Mouse (Mus musculus) kidney, embryonic 15.5 days (tissue): ENCODE data around the gene Ubqln3. TPM values are rescaled to one million over a fixed set of nuclear protein-coding genes. Genes with fewer than 3 reads are reported as not detected.

Experiments
- ATAC-seq: fragments of 200-750 bp; cut with Nextera tagmentation; replicated peaks from 2 replicates; pipeline ENCODE4 v1.8.0; 2017; ENCODE audit warnings: moderate TSS enrichment; ENCODE audit not compliant: low FRiP score
- H3K27ac ChIP-seq: fragments of 300-500 bp; sonication (generic); 2 replicates; pipeline ENCODE4 v1.5.1; 2015; ENCODE audit warnings: mild to moderate bottlenecking, inconsistent platforms
- H3K27me3 ChIP-seq: fragments of 300-500 bp; sonication (generic); 2 replicates; pipeline ENCODE4 v1.6.1; 2015; ENCODE audit warnings: inconsistent platforms
- H3K36me3 ChIP-seq: fragments of 300-500 bp; sonication (generic); 2 replicates; pipeline ENCODE4 v1.6.1; 2015; ENCODE audit warnings: inconsistent platforms
- H3K4me1 ChIP-seq: fragments of 300-500 bp; sonication (generic); 2 replicates; pipeline ENCODE4 v1.6.1; 2015; ENCODE audit warnings: inconsistent platforms
- H3K4me2 ChIP-seq: fragments of 300-500 bp; sonication (generic); 2 replicates; pipeline ENCODE4 v1.6.1; 2015; ENCODE audit warnings: moderate library complexity, mild to moderate bottlenecking, inconsistent platforms
- H3K4me3 ChIP-seq: fragments of 300-500 bp; sonication (generic); replicated peaks from 2 replicates; pipeline ENCODE4 v1.5.1; 2015; ENCODE audit warnings: mild to moderate bottlenecking, inconsistent platforms
- H3K9ac ChIP-seq: fragments of 300-500 bp; sonication (generic); 2 replicates; pipeline ENCODE4 v1.6.1; 2015; ENCODE audit warnings: mild to moderate bottlenecking, inconsistent platforms
- H3K9me3 ChIP-seq: fragments of 300-500 bp; sonication (generic); replicated peaks from 2 replicates; pipeline ENCODE4 v1.6.1; 2016; ENCODE audit warnings: inconsistent platforms
- WGBS: fragments of 180-500 bp; shearing (Covaris S2); methylation state at CpG from one replicate; pipeline ENCODE4 v1.1.7; 2015; ENCODE audit warnings: mixed read lengths; 5-methylcytosine and 5-hydroxymethylcytosine counted together
- polyA plus RNA-seq: library from polyadenylated mRNA; unstranded; fragments of >200 nt; fragmentation: Nextera tagmentation; extraction: Ambion mirVana; gene quantifications from 2 replicates; pipeline ENCODE4 v1.2.1, GENCODE M21; 2015

Gene Ubqln3
- polyA plus RNA-seq, 1 experiment from 2014 or later = not detected

DNA sequence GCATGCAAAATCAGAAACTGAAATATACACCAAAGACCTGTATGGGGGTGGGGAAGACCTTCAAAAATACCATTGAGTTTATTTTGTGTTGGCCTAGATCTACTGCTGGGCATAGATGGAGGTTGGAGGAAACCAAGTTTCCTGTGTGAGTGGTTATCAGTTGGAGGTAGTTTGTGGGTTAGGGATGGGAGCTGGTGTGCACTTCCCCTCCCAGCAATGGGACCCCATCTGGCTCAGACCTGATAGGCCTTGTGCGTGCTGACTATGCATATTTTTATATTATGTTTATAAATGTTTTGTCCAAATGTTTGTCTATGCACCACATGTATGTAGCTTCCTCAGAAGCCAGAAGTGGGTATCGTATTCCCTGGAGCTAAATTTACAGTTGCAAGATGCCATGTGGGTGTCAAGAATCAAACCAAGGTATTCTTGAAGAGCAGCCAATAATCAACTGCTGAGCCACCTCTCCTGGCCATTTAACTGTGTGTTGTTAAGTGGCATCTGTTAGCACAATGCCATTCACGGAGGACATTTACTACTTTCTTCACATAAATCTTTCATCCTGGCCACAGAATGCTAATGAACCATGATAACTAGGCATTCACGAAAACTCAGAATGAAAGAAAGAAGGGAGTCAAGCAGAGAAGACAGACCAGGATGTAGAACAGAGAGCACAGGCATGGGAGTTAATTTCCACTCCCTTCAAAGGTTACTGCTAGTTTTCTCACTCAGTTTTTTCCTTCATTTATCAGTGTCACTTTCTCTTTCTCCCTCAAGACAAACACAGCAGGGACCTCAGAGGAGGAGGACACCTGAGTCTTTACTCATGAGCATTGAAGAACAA is 38.9 kb downstream of the Ubqln3 start:
- no peaks in the 10 kb centered on the region for H3K4me1 ChIP-seq
- no peak overlapping the region for H3K4me3 ChIP-seq
- no peak overlapping the region for H3K27ac ChIP-seq
- H3K4me2 ChIP-seq = no peak overlapping the region
- H3K9me3 ChIP-seq = no peaks in the 10 kb centered on the region
- H3K27me3 ChIP-seq = no peaks in the 10 kb centered on the region
- no peak overlapping the region for H3K9ac ChIP-seq
- ATAC-seq = no peak
- no peaks in the 10 kb centered on the region for H3K36me3 ChIP-seq
- WGBS = 35% methylated on average over 4 of the region's 4 CpGs

Other genes starting within 250 kb of the Ubqln3 start
- gene Olfr64, start 248.8 kb downstream of the Ubqln3 start, polyA plus RNA-seq = not detected in 2 replicates
- not detected in 2 replicates for gene Olfr65, start 239.8 kb downstream of the Ubqln3 start, polyA plus RNA-seq
- not detected in 2 replicates for gene Olfr631, start 214.5 kb downstream of the Ubqln3 start, polyA plus RNA-seq
- not detected in 2 replicates for gene Olfr632, start 208.9 kb downstream of the Ubqln3 start, polyA plus RNA-seq
- not detected in 2 replicates for gene Olfr633, start 198.8 kb downstream of the Ubqln3 start, polyA plus RNA-seq
- not detected in 2 replicates for gene Olfr635, start 172.1 kb downstream of the Ubqln3 start, polyA plus RNA-seq
- not detected in 2 replicates for gene Olfr638, start 144.5 kb downstream of the Ubqln3 start, polyA plus RNA-seq
- 0.03 TPM in 1 of 2 replicates, not detected in the other for gene Olfr639, start 126.0 kb downstream of the Ubqln3 start, polyA plus RNA-seq
- gene Olfr640, start 117.7 kb downstream of the Ubqln3 start, polyA plus RNA-seq = not detected in 2 replicates
- not detected in 2 replicates for gene Olfr641, start 107.8 kb downstream of the Ubqln3 start, polyA plus RNA-seq
- gene Olfr642, start 90.6 kb downstream of the Ubqln3 start, polyA plus RNA-seq = not detected in 2 replicates
- gene 4930516K23Rik, start 81.8 kb downstream of the Ubqln3 start, polyA plus RNA-seq = not detected in 2 replicates
- not detected in 2 replicates for gene Olfr644, start 71.4 kb downstream of the Ubqln3 start, polyA plus RNA-seq
- not detected in 2 replicates for gene Olfr645, start 57.8 kb downstream of the Ubqln3 start, polyA plus RNA-seq
- gene Olfr646, start 38.4 kb downstream of the Ubqln3 start, polyA plus RNA-seq = not detected in 2 replicates
- gene Ubqln5, start 13.5 kb downstream of the Ubqln3 start, polyA plus RNA-seq = not detected in 2 replicates
- gene Olfr643, start 5.9 kb downstream of the Ubqln3 start, polyA plus RNA-seq = not detected in 2 replicates
- gene Ubqlnl, start 7.3 kb upstream of the Ubqln3 start, polyA plus RNA-seq = not detected in 2 replicates
- gene Olfm5, start 21.6 kb upstream of the Ubqln3 start, polyA plus RNA-seq = not detected in 2 replicates
- 0.10 and 0.14 TPM in 2 replicates for gene Olfr648, start 40.1 kb upstream of the Ubqln3 start, polyA plus RNA-seq
- not detected in 2 replicates for gene Olfr649, start 52.7 kb upstream of the Ubqln3 start, polyA plus RNA-seq
- gene Trim6, start 75.5 kb upstream of the Ubqln3 start, polyA plus RNA-seq = 1.9 and 2.2 TPM in 2 replicates
- 2.0 and 2.1 TPM in 2 replicates for gene Trim34a, start 101.2 kb upstream of the Ubqln3 start, polyA plus RNA-seq
- gene Trim5, start 144.8 kb upstream of the Ubqln3 start, polyA plus RNA-seq = 0.30 and 0.38 TPM in 2 replicates
- 7.1 and 7.5 TPM in 2 replicates for gene Trim12a, start 172.2 kb upstream of the Ubqln3 start, polyA plus RNA-seq
- gene Trim34b, start 186.2 kb upstream of the Ubqln3 start, polyA plus RNA-seq = 0.09 TPM in 1 of 2 replicates, not detected in the other
- gene Trim12c, start 210.1 kb upstream of the Ubqln3 start, polyA plus RNA-seq = 2.2 and 2.3 TPM in 2 replicates
- gene Trim30b, start 226.6 kb upstream of the Ubqln3 start, polyA plus RNA-seq = 0.09 TPM in 1 of 2 replicates, not detected in the other